Mouse (Mus musculus) midbrain, embryonic 16.5 days (tissue): Measurements from ENCODE around the gene Zfp668. TPM values are rescaled to one million over a fixed set of nuclear protein-coding genes. Genes with fewer than 3 reads are reported as not detected.

Experiments
- ATAC-seq: fragments of 200-750 bp; cut with Nextera tagmentation; 2 replicates; pipeline ENCODE4 v1.8.0; 2017; ENCODE audit warnings: moderate TSS enrichment
- H3K27ac ChIP-seq: fragments of 300-500 bp; sonication (generic); 2 replicates; pipeline ENCODE4 v1.5.1; 2014; ENCODE audit warnings: mild to moderate bottlenecking, low read length, mixed read lengths
- H3K27me3 ChIP-seq: fragments of 300-500 bp; sonication (generic); 2 replicates; pipeline ENCODE4 v1.6.1; 2014; ENCODE audit warnings: low read depth, low read length, mixed read lengths; ENCODE audit not compliant: control insufficient read depth, insufficient read depth
- H3K36me3 ChIP-seq: fragments of 300-500 bp; sonication (generic); 2 replicates; pipeline ENCODE4 v1.6.1; 2014; ENCODE audit warnings: mild to moderate bottlenecking, low read length, moderate library complexity, mixed read lengths; ENCODE audit not compliant: control insufficient read depth, insufficient read depth
- H3K4me1 ChIP-seq: fragments of 300-500 bp; sonication (generic); 2 replicates; pipeline ENCODE4 v1.6.1; 2014; ENCODE audit warnings: mild to moderate bottlenecking, low read length, mixed read lengths; ENCODE audit not compliant: control insufficient read depth, insufficient read depth
- H3K4me2 ChIP-seq: fragments of 300-500 bp; sonication (generic); 2 replicates; pipeline ENCODE4 v1.6.1; 2014; ENCODE audit warnings: mild to moderate bottlenecking, low read length, mixed read lengths
- H3K4me3 ChIP-seq: fragments of 300-500 bp; sonication (generic); 2 replicates; pipeline ENCODE4 v1.5.1; 2014; ENCODE audit warnings: low read depth, mild to moderate bottlenecking, low read length, moderate library complexity, mixed read lengths
- H3K9ac ChIP-seq: fragments of 300-500 bp; sonication (generic); 2 replicates; pipeline ENCODE4 v1.6.1; 2014; ENCODE audit warnings: low read depth, low read length, mixed read lengths
- H3K9me3 ChIP-seq: fragments of 300-500 bp; sonication (generic); replicated peaks from 2 replicates; pipeline ENCODE4 v1.6.1; 2014; ENCODE audit warnings: mild to moderate bottlenecking, low read length, mixed read lengths; ENCODE audit not compliant: control insufficient read depth, poor library complexity, severe bottlenecking
- WGBS: fragments of 180-500 bp; shearing (Covaris S2); extraction: QIAGEN DNeasy Blood & Tissue Kit; methylation state at CpG from one replicate; pipeline ENCODE4 v1.1.7; 2014; 5-methylcytosine and 5-hydroxymethylcytosine counted together
- polyA plus RNA-seq: library from polyadenylated mRNA; unstranded; fragments of >200 nt; fragmentation: Nextera tagmentation; extraction: Ambion mirVana; gene quantifications from 2 replicates; pipeline ENCODE4 v1.2.1, GENCODE M21; 2015

Zfp668 gene
- polyA plus RNA-seq, 1 experiment from 2014 or later = 37.8 TPM

DNA sequence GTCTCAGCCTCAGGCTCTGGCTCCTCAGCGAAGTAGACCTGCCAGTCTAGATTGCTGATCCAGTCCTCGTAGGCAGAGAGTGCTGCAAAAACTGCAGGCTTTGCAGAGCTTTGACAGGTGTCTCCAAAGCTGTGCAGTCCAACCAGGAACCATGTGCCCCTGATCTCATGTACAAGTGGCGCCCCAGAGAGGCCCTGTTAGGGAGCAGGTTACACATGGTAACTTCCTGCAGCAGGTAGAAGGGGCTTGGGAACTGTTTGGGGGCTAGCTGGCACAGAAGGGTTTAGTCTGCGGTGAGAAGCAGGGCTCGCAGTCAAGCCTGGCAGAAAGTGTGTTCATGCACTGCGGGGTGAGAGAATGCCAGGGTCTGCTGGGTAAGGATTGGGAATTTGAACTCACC, 9.9 kb upstream of the Zfp668 start:
- Histone ChIP-seq H3K9me3 (no peaks in the 10 kb centered on the region), H3K4me2 (no peak overlapping the region), H3K27me3 (no peaks in the 10 kb centered on the region), H3K9ac (no peak overlapping the region), H3K36me3 (peaks cover 60% of the 10 kb centered on the region), H3K4me1 (peaks cover 9% of the 10 kb centered on the region), H3K4me3 (no peak overlapping the region), H3K27ac (no peak overlapping the region)
- WGBS = 95% methylated on average over 6 of the region's 6 CpGs
- no peak for ATAC-seq

DNA sequence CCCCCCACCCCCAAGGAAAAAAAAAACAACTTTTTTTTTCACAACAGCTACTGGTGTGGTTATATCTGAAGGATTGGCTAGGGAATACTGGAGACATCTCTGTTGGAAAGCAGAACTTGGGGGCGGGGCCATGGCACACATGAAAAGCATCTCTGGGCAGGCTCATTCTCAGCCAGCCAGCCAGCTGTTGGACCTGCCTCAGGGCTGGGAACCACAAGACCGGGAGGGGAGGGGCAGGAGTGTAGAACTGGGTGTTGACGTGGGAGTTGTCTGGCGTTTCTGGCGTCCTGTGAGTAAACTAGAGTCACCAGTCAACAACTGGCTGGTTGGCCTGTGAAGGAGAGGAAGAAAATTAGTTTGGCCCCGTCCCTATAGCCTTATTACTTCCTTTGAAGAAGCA, 9.3 kb upstream of the Zfp668 start:
- H3K27me3 ChIP-seq = no peaks in the 10 kb centered on the region
- H3K9ac ChIP-seq = no peak overlapping the region
- ATAC-seq = no peak
- WGBS = 70% methylated on average over 6 of the region's 6 CpGs
- H3K4me1 ChIP-seq = peaks cover 9% of the 10 kb centered on the region
- peaks cover 66% of the 10 kb centered on the region for H3K36me3 ChIP-seq
- no peaks in the 10 kb centered on the region for H3K9me3 ChIP-seq
- no peak overlapping the region for H3K27ac ChIP-seq
- no peak overlapping the region for H3K4me3 ChIP-seq
- no peak overlapping the region for H3K4me2 ChIP-seq

DNA sequence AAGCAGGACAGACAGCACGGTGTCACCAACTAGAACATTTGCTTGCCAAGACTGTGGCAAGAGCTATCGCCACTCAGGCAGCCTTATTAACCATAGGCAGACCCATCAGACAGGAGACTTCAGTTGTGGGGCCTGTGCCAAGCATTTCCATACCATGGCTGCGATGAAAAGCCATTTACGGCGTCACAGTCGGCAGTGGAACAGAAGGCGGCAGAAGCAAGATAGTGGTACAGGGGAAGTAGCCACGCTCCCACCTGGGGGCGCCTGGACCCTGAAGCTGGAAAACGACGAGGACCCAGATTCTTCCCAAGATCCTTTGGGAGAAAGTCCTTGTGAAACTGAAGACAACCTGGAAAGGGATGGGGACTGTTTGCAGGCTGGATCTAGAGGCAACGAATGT, 3.8 kb upstream of the Zfp668 start:
- ATAC-seq = no peak
- no peak overlapping the region for H3K27ac ChIP-seq
- H3K36me3 ChIP-seq = peaks cover 58% of the 10 kb centered on the region
- 87% methylated on average over 12 of the region's 12 CpGs for WGBS
- no peak overlapping the region for H3K9ac ChIP-seq
- no peaks in the 10 kb centered on the region for H3K27me3 ChIP-seq
- H3K4me2 ChIP-seq = no peak overlapping the region
- H3K4me3 ChIP-seq = no peak overlapping the region
- no peaks in the 10 kb centered on the region for H3K9me3 ChIP-seq
- H3K4me1 ChIP-seq = peaks cover 18% of the 10 kb centered on the region

DNA sequence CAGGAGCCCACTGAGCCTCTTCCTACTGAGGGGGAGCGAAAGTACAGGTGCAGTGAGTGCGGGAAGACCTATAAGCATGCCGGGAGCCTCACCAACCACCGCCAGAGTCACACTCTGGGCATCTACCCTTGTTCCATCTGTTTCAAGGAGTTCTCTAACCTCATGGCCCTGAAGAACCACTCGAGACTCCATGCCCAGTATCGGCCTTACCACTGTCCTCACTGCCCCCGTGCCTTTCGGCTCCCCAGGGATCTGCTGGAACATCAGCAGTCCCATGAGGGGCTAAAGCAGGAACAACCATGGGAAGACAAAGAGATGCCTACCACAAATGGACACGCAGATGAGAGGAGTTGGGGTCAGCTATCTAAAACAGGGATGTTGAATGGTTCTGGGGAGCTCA, 2.7 kb upstream of the Zfp668 start:
- no peak for ATAC-seq
- peaks cover 50% of the 10 kb centered on the region for H3K36me3 ChIP-seq
- 96% methylated on average over 9 of the region's 9 CpGs for WGBS

DNA sequence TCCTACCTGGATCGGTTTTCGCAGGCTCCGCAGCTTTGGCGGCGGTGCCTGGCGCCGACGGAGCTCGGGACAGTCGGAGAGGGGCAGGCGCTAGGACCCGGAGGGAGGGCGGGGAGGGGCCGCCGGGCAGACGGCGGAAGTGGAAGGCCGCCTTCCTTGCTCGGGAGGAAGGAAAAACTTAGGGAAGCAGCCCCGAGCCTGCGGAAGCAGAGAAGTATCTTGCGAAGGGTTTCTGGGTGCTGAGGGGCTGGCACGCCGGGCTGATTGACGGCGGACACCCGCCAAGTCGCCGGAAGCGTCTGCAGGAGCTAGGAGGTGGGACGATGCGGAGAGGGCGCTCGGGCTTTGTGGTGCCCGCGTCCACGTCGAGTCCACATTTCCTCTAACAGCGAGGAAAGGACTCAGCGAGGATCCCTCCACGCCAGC, 574 bp downstream of the Zfp668 start, which contains the start of gene Zfp646:
Gene Zfp646, plus strand, starts transcription at position 181 of the 426 bp plus-strand sequence.
- Histone ChIP-seq H3K36me3 (peaks cover 20% of the 10 kb centered on the region), H3K4me1 (peaks cover 25% of the 10 kb centered on the region), H3K27ac (peak within 1 kb of the TSS; percentile 100), H3K9ac (peak within 1 kb of the TSS; percentile 97), H3K27me3 (no peaks in the 10 kb centered on the region), H3K9me3 (no peaks in the 10 kb centered on the region), H3K4me2 (peak within 1 kb of the TSS; percentile 67), H3K4me3 (peak within 1 kb of the TSS; percentile 74)
- WGBS = under 1% methylated on average over 41 of the region's 41 CpGs
- peak; percentile 93 for ATAC-seq

More for the DNA sequence above, 2.7 kb upstream of the Zfp668 start:
- Histone ChIP-seq H3K9ac (no peak overlapping the region), H3K27ac (no peak overlapping the region), H3K4me1 (peaks cover 18% of the 10 kb centered on the region), H3K4me3 (no peak overlapping the region), H3K27me3 (no peaks in the 10 kb centered on the region), H3K4me2 (no peak overlapping the region), H3K9me3 (no peaks in the 10 kb centered on the region)

DNA sequence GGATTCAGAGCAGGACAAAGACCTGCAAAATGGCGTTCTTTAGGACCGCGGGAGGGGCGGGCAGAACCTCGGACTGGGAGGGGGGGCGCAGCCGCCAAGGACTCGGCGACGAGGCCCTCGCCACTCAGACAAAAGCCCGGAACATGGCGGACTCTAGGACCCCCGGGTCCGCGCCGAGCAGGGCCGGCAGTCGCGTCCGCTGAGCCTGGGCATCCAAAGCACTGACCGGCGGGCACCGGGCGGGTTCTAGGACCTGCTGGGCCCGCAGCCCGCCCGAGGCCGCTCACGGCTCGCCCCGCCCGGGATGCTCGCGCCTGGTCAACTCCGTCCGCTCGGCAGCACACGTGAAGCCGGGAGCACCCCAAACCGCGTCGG, 1.0 kb downstream of the Zfp668 start:
- WGBS = under 1% methylated on average over 31 of the region's 43 CpGs

DNA sequence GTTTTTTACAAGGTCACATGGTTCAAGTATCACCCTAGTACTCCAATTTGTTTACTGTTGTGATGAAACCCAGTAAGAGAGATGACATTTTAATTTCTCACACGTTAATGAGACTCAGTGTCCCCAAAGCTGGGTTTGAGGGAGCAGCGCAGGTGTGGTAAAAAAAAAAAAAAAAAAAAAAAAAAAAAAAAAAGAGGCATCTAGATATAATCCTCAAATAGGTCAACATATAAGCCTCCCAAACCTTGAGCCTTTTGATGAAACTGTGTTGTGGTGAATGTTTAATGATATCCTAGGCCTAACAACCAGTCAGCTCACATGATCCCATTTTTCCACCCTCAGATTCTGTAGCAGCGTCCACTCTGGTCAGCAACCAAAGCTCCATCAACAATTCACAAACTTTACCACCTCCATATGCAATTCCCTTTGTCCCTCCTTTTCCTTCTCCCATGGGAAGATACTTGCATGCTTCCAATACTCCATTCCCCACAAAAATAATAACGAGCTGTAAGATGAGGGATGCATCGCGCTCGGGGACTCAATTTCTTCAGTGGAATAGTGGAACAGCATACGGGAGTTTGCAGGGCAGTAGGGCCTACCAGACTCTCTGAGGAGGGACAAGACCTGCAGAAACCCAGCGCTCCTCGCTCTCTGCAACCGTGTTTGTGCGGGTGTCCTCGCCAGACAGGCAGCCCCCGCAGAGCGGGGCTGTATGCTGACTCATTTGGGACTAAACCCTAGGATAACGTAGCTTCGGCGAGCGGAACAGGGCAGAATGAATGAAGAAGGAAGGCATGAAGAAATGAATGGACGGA, 1.6 kb downstream of the Zfp668 start:
- H3K27me3 ChIP-seq = no peaks in the 10 kb centered on the region
- no peaks in the 10 kb centered on the region for H3K9me3 ChIP-seq
- H3K4me3 ChIP-seq = peak overlapping the region; percentile 74
- peaks cover 17% of the 10 kb centered on the region for H3K36me3 ChIP-seq
- 4% methylated on average over 20 of the region's 20 CpGs for WGBS
- H3K4me1 ChIP-seq = peaks cover 25% of the 10 kb centered on the region
- H3K4me2 ChIP-seq = peak overlapping the region; percentile 61
- H3K9ac ChIP-seq = peak overlapping the region; percentile 97
- peak overlapping the region; percentile 100 for H3K27ac ChIP-seq
- ATAC-seq = peak; percentile 29

More for the DNA sequence above, 1.0 kb downstream of the Zfp668 start:
- Histone ChIP-seq H3K4me2 (peak overlapping the region; percentile 67), H3K4me1 (peaks cover 25% of the 10 kb centered on the region), H3K9me3 (no peaks in the 10 kb centered on the region), H3K27ac (peak overlapping the region; percentile 100), H3K4me3 (peak overlapping the region; percentile 74), H3K27me3 (no peaks in the 10 kb centered on the region), H3K36me3 (peaks cover 17% of the 10 kb centered on the region), H3K9ac (peak overlapping the region; percentile 97)
- peak; percentile 96 for ATAC-seq

DNA sequence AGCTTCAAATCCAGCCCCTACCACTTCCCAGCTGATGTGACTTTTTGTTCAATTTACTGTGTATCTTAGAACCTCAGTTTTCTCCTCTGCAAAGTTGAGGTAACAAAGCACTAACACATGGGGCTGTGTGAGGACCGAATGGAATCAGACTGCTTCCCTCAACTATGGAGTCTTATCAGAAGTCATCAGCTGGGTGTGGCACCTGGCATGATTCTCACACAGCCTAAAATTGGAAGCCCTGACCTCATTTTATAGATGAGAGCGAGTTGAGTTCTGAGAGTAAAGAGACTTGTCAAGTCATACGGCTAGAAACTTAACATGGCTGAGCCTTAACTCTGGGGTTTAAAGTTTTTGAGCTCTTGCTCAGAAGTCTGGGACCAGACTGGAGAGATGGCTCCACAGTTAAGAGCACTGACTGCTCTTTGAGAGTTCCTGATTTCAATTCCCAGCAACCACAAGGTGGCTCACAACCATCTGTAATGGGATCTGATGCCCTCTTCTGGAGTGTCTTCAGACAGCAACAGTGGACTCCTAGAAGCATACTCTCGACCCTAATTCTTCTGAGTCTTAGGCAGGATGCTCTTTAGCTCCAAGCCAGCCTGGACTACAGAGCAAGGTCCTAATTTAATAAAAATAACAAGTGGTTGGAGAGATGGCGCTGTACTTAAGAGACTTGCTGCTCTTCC, 6.3 kb downstream of the Zfp668 start:
- Histone ChIP-seq H3K4me3 (no peak overlapping the region), H3K27me3 (no peaks in the 10 kb centered on the region), H3K36me3 (peaks cover 30% of the 10 kb centered on the region), H3K9me3 (no peaks in the 10 kb centered on the region), H3K27ac (no peak overlapping the region), H3K4me1 (peaks cover 17% of the 10 kb centered on the region), H3K4me2 (no peak overlapping the region), H3K9ac (no peak overlapping the region)
- WGBS = 83% methylated on average over 5 of the region's 5 CpGs
- no peak for ATAC-seq
